Mouse (Mus musculus) heart, postnatal 0 days (tissue): Measurements from ENCODE around the gene 1700003F12Rik. TPM values are rescaled to one million over a fixed set of nuclear protein-coding genes. Genes with fewer than 3 reads are reported as not detected.

Source experiments
- ATAC-seq: fragments of 200-750 bp; cut with Nextera tagmentation; 2 replicates; pipeline ENCODE4 v1.8.0; 2017; ENCODE audit warnings: low read depth, moderate number of reproducible peaks, moderate library complexity; ENCODE audit not compliant: insufficient read depth
- DNase-seq: peaks from one replicate; pipeline ENCODE4 v3.0.0-alpha.2; 2016; ENCODE audit warnings: low spot score
- H3K27ac ChIP-seq: fragments of 300-500 bp; sonication (generic); 2 replicates; pipeline ENCODE4 v1.5.1; 2014; ENCODE audit warnings: low read depth, mild to moderate bottlenecking
- H3K27me3 ChIP-seq: fragments of 300-500 bp; sonication (generic); 2 replicates; pipeline ENCODE4 v1.6.1; 2014; ENCODE audit warnings: low read length, mixed read lengths; ENCODE audit not compliant: control insufficient read depth, insufficient read depth
- H3K36me3 ChIP-seq: fragments of 300-500 bp; sonication (generic); replicated peaks from 2 replicates; pipeline ENCODE4 v1.6.1; 2014; ENCODE audit warnings: low read length, mixed read lengths; ENCODE audit not compliant: control insufficient read depth, insufficient read depth
- H3K4me1 ChIP-seq: fragments of 300-500 bp; sonication (generic); 2 replicates; pipeline ENCODE4 v1.6.1; 2014; ENCODE audit warnings: antibody characterized with exemption; ENCODE audit not compliant: control insufficient read depth, insufficient read depth
- H3K4me2 ChIP-seq: fragments of 300-500 bp; sonication (generic); 2 replicates; pipeline ENCODE4 v1.6.1; 2014; ENCODE audit warnings: low read depth, mild to moderate bottlenecking, low read length, moderate library complexity
- H3K4me3 ChIP-seq: fragments of 300-500 bp; sonication (generic); 2 replicates; pipeline ENCODE4 v1.5.1; 2014; ENCODE audit warnings: low read depth, low read length
- H3K9ac ChIP-seq: fragments of 300-500 bp; sonication (generic); replicated peaks from 2 replicates; pipeline ENCODE4 v1.6.1; 2014; ENCODE audit warnings: low read depth, low read length, mixed read lengths
- H3K9me3 ChIP-seq: fragments of 300-500 bp; sonication (generic); replicated peaks from 2 replicates; pipeline ENCODE4 v1.6.1; 2016; ENCODE audit warnings: low read length; ENCODE audit not compliant: control insufficient read depth
- CTCF ChIP-seq: IDR thresholded peaks from 2 replicates; pipeline ENCODE4 v1.5.1; 2016; ENCODE audit warnings: antibody characterized with exemption, control low read depth, low read depth
- EP300 ChIP-seq: IDR thresholded peaks from 2 replicates; pipeline ENCODE4 v1.6.1; 2016; ENCODE audit warnings: antibody characterized with exemption, low read depth
- WGBS: fragments of 180-500 bp; shearing (Covaris S2); extraction: QIAGEN DNeasy Blood & Tissue Kit; methylation state at CpG from one replicate; pipeline ENCODE4 v1.1.7; 2014; 5-methylcytosine and 5-hydroxymethylcytosine counted together
- polyA plus RNA-seq: library from polyadenylated mRNA; unstranded; fragments of >200 nt; fragmentation: Nextera tagmentation; extraction: Ambion mirVana; gene quantifications from 2 replicates; pipeline ENCODE4 v1.2.1, GENCODE M21; 2015
- total RNA-seq: library from RNA; depleted of rRNA; stranded (reverse); fragments of >200 nt; gene quantifications from 2 replicates; pipeline ENCODE4 v1.2.3, GENCODE M21; 2014; ENCODE audit warnings: low replicate concordance; rRNA removed

1700003F12Rik gene
- total and polyA plus RNA-seq, 2 experiments from 2014 or later: 1.1 to 2.0 TPM

GRCm38 (mm10) chr2:154595775-154596174 is 48.9 kb downstream of the 1700003F12Rik start:
- DNase-seq (no peak), ATAC-seq (peak; percentile 57)
- TF ChIP-seq CTCF (no peak), EP300 (no peak)
- Histone ChIP-seq H3K27ac (no peak overlapping the region), H3K4me1 (no peaks in the 10 kb centered on the region), H3K9ac (no peak overlapping the region), H3K27me3 (no peaks in the 10 kb centered on the region), H3K4me2 (no peak overlapping the region), H3K9me3 (no peaks in the 10 kb centered on the region), H3K4me3 (no peak overlapping the region), H3K36me3 (0 out of 2 replicates have a peak, but pooled peaks cover 8% of the 10 kb centered on the region)
- 55% methylated on average over 5 of the region's 5 CpGs for WGBS

- Histone ChIP-seq H3K4me2 (no peak overlapping the region), H3K27ac (no peak overlapping the region), H3K36me3 (0 out of 2 replicates have a peak, but pooled peaks cover 8% of the 10 kb centered on the region), H3K4me1 (no peaks in the 10 kb centered on the region), H3K4me3 (no peak overlapping the region), H3K9me3 (no peaks in the 10 kb centered on the region), H3K9ac (no peak overlapping the region), H3K27me3 (no peaks in the 10 kb centered on the region)
- no peak for DNase-seq
- ATAC-seq: no peak
- TF ChIP-seq CTCF (no peak), EP300 (no peak)
- WGBS: 87% methylated on average over 3 of the region's 3 CpGs
Measured at GRCm38 (mm10) chr2:154597399-154597798, 50.5 kb downstream of the 1700003F12Rik start.

Other genes with a start within 250 kb of the 1700003F12Rik start
- gene Bpifb9b, start 239.9 kb upstream of the 1700003F12Rik start, total RNA-seq: not detected in 2 replicates
- gene Bpifb9b, start 239.9 kb upstream of the 1700003F12Rik start, polyA plus RNA-seq: not detected in 2 replicates
- 12.9 and 32.7 TPM in 2 replicates for gene Cdk5rap1, start 174.1 kb upstream of the 1700003F12Rik start, total RNA-seq
- gene Cdk5rap1, start 174.1 kb upstream of the 1700003F12Rik start, polyA plus RNA-seq: 20.5 and 24.9 TPM in 2 replicates
- gene Snta1, start 139.0 kb upstream of the 1700003F12Rik start, total RNA-seq: 139 and 158 TPM in 2 replicates
- gene Snta1, start 139.0 kb upstream of the 1700003F12Rik start, polyA plus RNA-seq: 66.9 and 67.8 TPM in 2 replicates
- gene Cbfa2t2, start 110.6 kb upstream of the 1700003F12Rik start, total RNA-seq: 28.0 and 45.1 TPM in 2 replicates
- gene Cbfa2t2, start 110.6 kb upstream of the 1700003F12Rik start, polyA plus RNA-seq: 18.1 and 18.2 TPM in 2 replicates
- 0.23 TPM in 1 of 2 replicates, not detected in the other for gene Actl10, start 4.7 kb downstream of the 1700003F12Rik start, total RNA-seq
- not detected in 2 replicates for gene Actl10, start 4.7 kb downstream of the 1700003F12Rik start, polyA plus RNA-seq
- gene Necab3, start 11.8 kb downstream of the 1700003F12Rik start, total RNA-seq: 2.8 and 3.9 TPM in 2 replicates
- gene Necab3, start 11.8 kb downstream of the 1700003F12Rik start, polyA plus RNA-seq: 1.3 and 2.0 TPM in 2 replicates
- gene E2f1, start 22.8 kb downstream of the 1700003F12Rik start, total RNA-seq: 8.4 and 11.0 TPM in 2 replicates
- 6.1 and 6.4 TPM in 2 replicates for gene E2f1, start 22.8 kb downstream of the 1700003F12Rik start, polyA plus RNA-seq
- 29.4 and 97.5 TPM in 2 replicates for gene Pxmp4, start 56.6 kb downstream of the 1700003F12Rik start, total RNA-seq
- 40.0 and 42.7 TPM in 2 replicates for gene Pxmp4, start 56.6 kb downstream of the 1700003F12Rik start, polyA plus RNA-seq
- gene Zfp341, start 66.2 kb downstream of the 1700003F12Rik start, total RNA-seq: 1.1 and 4.4 TPM in 2 replicates
- 0.40 and 0.54 TPM in 2 replicates for gene Zfp341, start 66.2 kb downstream of the 1700003F12Rik start, polyA plus RNA-seq
- not detected in 2 replicates for gene 4930519P11Rik, start 66.4 kb downstream of the 1700003F12Rik start, total RNA-seq
- gene 4930519P11Rik, start 66.4 kb downstream of the 1700003F12Rik start, polyA plus RNA-seq: not detected in 2 replicates
- 75.6 and 80.7 TPM in 2 replicates for gene Chmp4b, start 104.6 kb downstream of the 1700003F12Rik start, total RNA-seq
- 20.1 and 23.5 TPM in 2 replicates for gene Chmp4b, start 104.6 kb downstream of the 1700003F12Rik start, polyA plus RNA-seq
- gene Gm14214, start 222.9 kb downstream of the 1700003F12Rik start, total RNA-seq: not detected in 2 replicates
- gene Gm14214, start 222.9 kb downstream of the 1700003F12Rik start, polyA plus RNA-seq: not detected in 2 replicates
- 255 and 266 TPM in 2 replicates for gene Raly, start 244.0 kb downstream of the 1700003F12Rik start, total RNA-seq
- 21.5 and 21.7 TPM in 2 replicates for gene Raly, start 244.0 kb downstream of the 1700003F12Rik start, polyA plus RNA-seq
- not detected in 2 replicates for gene a, start 244.3 kb downstream of the 1700003F12Rik start, total RNA-seq
- gene a, start 244.3 kb downstream of the 1700003F12Rik start, polyA plus RNA-seq: not detected in 2 replicates